Mouse (Mus musculus) ES-Bruce4 (cell line): Measurements from ENCODE around the gene Pum2.

ENCODE experiments used
- CTCF ChIP-seq: IDR thresholded peaks from one replicate; pipeline ENCODE4 v1.8.1; 2011; ENCODE audit warnings: low read depth, low read length
- EP300 ChIP-seq: IDR thresholded peaks from 2 replicates; pipeline ENCODE4 v1.6.1; 2011; ENCODE audit warnings: low read depth, low read length; ENCODE audit not compliant: insufficient read depth

- TF ChIP-seq EP300 (no peak), CTCF (no peak)
These were observed 14.3 kb upstream of the Pum2 start for GRCm38 (mm10) chr12:8659406-8660279.
